In genomic region chr1:138831309-138831708, GRCm38 (mm10) we compare ENCODE assay signal across 8 mouse cellular contexts. TPM values are rescaled to one million over a fixed set of nuclear protein-coding genes. Genes with fewer than 3 reads are reported as not detected.
DNase-seq lines count a peak whose midpoint lies in the region; ATAC-seq lines count a peak whose summit lies in the region.

No protein-coding gene starts in this region.

- DNase-seq in kidney, adult 8-10 months: no peak
- DNase-seq in embryo, embryonic 11 days: peak; percentile 82
- peak; percentile 67 for DNase-seq in midbrain, embryonic 10.5 days (ENCODE audit: low spot score)
- peak; percentile 52 for DNase-seq in yolk sac, embryonic 10.5 days (ENCODE audit: low spot score)
- DNase-seq in adipocyte (ENCODE audit: low spot score): no peak
- DNase-seq in cerebellum, postnatal 4 days (ENCODE audit: low spot score in 2 of 2): no peak

- H3K36me3 ChIP-seq in kidney, embryonic 15.5 days: no peaks in the 10 kb centered on the region
- H3K36me3 ChIP-seq in hindbrain, embryonic 15.5 days: no peaks in the 10 kb centered on the region
- H3K36me3 ChIP-seq in midbrain, embryonic 10.5 days: no peaks in the 10 kb centered on the region

- peak overlapping the region; percentile 29 for H3K4me3 ChIP-seq in kidney, embryonic 15.5 days (replicated peaks)
- peak overlapping the region; percentile 29 for H3K4me3 ChIP-seq in hindbrain, embryonic 15.5 days
- H3K4me3 ChIP-seq in midbrain, embryonic 10.5 days: peak overlapping the region; percentile 45

- H3K27ac ChIP-seq in kidney, embryonic 15.5 days: no peak overlapping the region
- H3K27ac ChIP-seq in hindbrain, embryonic 15.5 days (replicated peaks): no peak overlapping the region
- no peak overlapping the region for H3K27ac ChIP-seq in midbrain, embryonic 10.5 days (replicated peaks)

- peak overlapping the region; percentile 55 for H3K4me2 ChIP-seq in kidney, embryonic 15.5 days
- peak overlapping the region; percentile 61 for H3K4me2 ChIP-seq in hindbrain, embryonic 15.5 days

- H3K4me1 ChIP-seq in kidney, embryonic 15.5 days: 0 out of 2 replicates have a peak, but pooled peaks cover 2% of the 10 kb centered on the region
- H3K4me1 ChIP-seq in hindbrain, embryonic 15.5 days (replicated peaks): peaks cover 3% of the 10 kb centered on the region; the same call in 1 of the 2 replicates
- H3K4me1 ChIP-seq in midbrain, embryonic 10.5 days: no peaks in the 10 kb centered on the region

- WGBS in kidney, embryonic 15.5 days: under 1% methylated on average over 16 of the region's 16 CpGs
- 2% methylated on average over 16 of the region's 16 CpGs for WGBS in hindbrain, embryonic 15.5 days
- under 1% methylated on average over 16 of the region's 16 CpGs for WGBS in midbrain, embryonic 10.5 days

- H3K9ac ChIP-seq in kidney, embryonic 15.5 days: no peak overlapping the region
- H3K9ac ChIP-seq in hindbrain, embryonic 15.5 days: no peak overlapping the region

- no peaks in the 10 kb centered on the region for H3K9me3 ChIP-seq in kidney, embryonic 15.5 days (replicated peaks)
- no peaks in the 10 kb centered on the region for H3K9me3 ChIP-seq in hindbrain, embryonic 15.5 days
- H3K9me3 ChIP-seq in midbrain, embryonic 10.5 days (replicated peaks): no peaks in the 10 kb centered on the region

- ATAC-seq in kidney, embryonic 15.5 days (replicated peaks; ENCODE audit: low FRiP score): no peak
- no peak for ATAC-seq in hindbrain, embryonic 15.5 days (ENCODE audit: low FRiP score, low read depth)

- H3K27me3 ChIP-seq in kidney, embryonic 15.5 days: peaks cover 73% of the 10 kb centered on the region
- peaks cover 43% of the 10 kb centered on the region for H3K27me3 ChIP-seq in hindbrain, embryonic 15.5 days
- peaks cover 47% of the 10 kb centered on the region for H3K27me3 ChIP-seq in midbrain, embryonic 10.5 days (ENCODE audit: low read depth, poor library complexity, severe bottlenecking)

RNA-seq across cellular contexts. Expression of gene Lhx9, which starts 17.1 kb away (rescaled TPM):
- polyA plus RNA-seq in kidney, embryonic 15.5 days (2015; fragmentation: Nextera tagmentation; extraction: Ambion mirVana): 0.33 and 0.38 TPM in 2 replicates
- 15.9 and 64.3 TPM in 2 replicates for polyA plus RNA-seq in hindbrain, embryonic 15.5 days (2015; fragmentation: Nextera tagmentation; extraction: Ambion mirVana)
- 11.4 and 21.1 TPM in 2 replicates for polyA plus RNA-seq in midbrain, embryonic 10.5 days (2016; fragmentation: Nextera tagmentation; extraction: Ambion mirVana)

RNA-seq across cellular contexts. Expression of gene 2310009B15Rik, which starts 25.3 kb away (rescaled TPM):
- 42.3 and 44.7 TPM in 2 replicates for polyA plus RNA-seq in kidney, embryonic 15.5 days (2015; fragmentation: Nextera tagmentation; extraction: Ambion mirVana)
- polyA plus RNA-seq in hindbrain, embryonic 15.5 days (2015; fragmentation: Nextera tagmentation; extraction: Ambion mirVana): 30.7 and 38.8 TPM in 2 replicates
- 45.3 and 47.1 TPM in 2 replicates for polyA plus RNA-seq in midbrain, embryonic 10.5 days (2016; fragmentation: Nextera tagmentation; extraction: Ambion mirVana)

Comparison
In these comparisons a context has a peak if more than half of its experiments do, and no peak if none do; other contexts are left out.
1. DNase-seq: peak in embryo, embryonic 11 days (single experiment), midbrain, embryonic 10.5 days (single experiment) and yolk sac, embryonic 10.5 days (single experiment); none in kidney, adult 8-10 months (0 of 2), adipocyte (single experiment) and cerebellum, postnatal 4 days (0 of 2).
2. Peak in every context shown above with its lines, with median percentiles within 50 percentile points of each other: H3K4me3 ChIP-seq.